Mouse (Mus musculus): ENCODE results near the gene Xpo5.
A peak's percentile ranks its signal among the peaks of the same experiment; 100 is the strongest.

The Xpo5 gene

GRCm38 (mm10) chr17:46265502-46265901 lies 62.9 kb downstream of the Xpo5 start:
- no peak for DNase-seq

GRCm38 (mm10) chr17:46265918-46266618 lies 63.5 kb downstream of the Xpo5 start:
- peak; percentile 85 for DNase-seq

DNA sequence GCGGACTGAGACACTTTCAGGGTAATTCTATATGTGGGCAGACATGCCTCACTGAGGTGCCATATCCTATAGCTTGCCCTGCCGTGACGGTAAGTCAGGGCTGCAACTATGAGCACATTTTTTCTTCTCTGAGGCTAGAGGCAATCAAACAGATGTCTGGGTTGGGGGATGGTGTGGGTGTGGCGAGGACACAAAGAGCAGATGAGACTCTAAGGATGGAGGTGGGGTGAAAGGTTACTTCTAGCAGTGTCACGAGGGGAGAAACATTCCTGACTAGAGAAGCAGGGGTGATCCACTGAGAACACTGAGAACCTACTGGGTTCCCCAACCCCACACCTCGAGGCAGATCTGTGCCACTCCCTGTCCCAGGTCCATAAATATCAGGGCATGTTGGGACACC lies 64.4 kb downstream of the Xpo5 start:
- no peak for DNase-seq

DNA sequence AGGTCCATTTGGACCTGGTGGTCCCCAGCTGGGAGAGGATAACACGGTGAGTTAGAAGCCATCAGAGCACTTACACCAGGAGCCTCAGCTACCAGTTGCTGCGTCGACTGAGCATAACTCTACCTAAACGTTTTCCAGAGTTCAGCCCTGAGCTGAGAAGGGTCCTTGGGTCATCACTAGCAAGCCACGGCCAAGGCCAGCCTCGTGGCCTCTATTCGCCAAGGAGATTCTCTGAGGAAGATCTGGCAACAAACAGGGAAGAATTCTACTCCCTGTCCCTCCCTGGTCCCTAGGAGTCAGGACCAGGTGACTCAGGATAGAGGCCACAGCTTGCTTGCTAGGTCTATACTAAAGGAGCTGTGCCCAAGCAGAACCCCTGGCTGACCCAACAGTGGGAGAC lies 64.9 kb downstream of the Xpo5 start:
- no peak for DNase-seq

GRCm38 (mm10) chr17:46268026-46268720 lies 65.6 kb downstream of the Xpo5 start:
- no peak for DNase-seq

- no peak for DNase-seq
Measured at GRCm38 (mm10) chr17:46269771-46270534, 67.4 kb downstream of the Xpo5 start.

- no peak for DNase-seq
Measured at GRCm38 (mm10) chr17:46272058-46272457, 69.5 kb downstream of the Xpo5 start.

DNA sequence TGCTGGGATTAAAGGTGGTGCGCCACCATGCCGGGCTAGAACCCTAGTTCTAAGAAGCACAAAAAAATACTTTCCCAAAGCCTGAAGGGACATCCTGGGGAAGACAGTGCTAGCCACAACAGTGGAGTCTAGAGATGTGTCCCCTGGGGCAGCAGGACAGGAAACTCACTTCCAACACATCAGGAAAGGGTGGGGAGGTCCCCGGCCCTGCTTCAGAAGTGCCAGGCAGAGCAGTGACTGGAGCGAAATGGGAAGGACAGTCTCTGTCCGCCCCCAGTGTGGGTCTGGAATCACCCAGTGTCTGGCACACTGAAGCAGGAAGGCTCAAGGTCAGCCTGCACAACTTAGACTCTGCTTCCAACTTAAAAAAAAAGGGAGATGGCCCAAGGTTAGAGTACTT lies 70.1 kb downstream of the Xpo5 start:
- no peak for DNase-seq

DNA sequence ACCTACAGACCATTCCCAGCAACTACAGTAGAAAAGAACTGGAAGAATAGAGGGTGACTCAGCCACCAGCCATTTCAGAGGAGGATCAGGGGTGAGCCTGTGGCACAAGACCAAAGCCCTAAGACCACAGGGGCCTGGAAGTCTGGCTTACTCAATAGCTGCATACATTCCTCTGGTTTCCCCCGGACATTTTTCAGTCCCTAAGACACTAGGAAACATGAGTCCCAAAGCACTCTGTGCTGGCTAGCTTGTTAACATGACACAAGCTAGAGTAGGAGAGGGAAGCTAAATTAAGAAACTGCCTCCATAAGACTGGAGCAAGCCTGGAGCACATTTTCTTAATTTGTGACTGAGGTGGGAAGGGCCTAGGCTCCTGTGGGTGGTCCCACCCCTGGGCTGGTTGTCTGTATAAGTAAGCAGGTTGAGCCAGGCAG lies 71.2 kb downstream of the Xpo5 start:
- DNase-seq = no peak

GRCm38 (mm10) chr17:46274465-46274864 lies 71.9 kb downstream of the Xpo5 start:
- DNase-seq = no peak

DNA sequence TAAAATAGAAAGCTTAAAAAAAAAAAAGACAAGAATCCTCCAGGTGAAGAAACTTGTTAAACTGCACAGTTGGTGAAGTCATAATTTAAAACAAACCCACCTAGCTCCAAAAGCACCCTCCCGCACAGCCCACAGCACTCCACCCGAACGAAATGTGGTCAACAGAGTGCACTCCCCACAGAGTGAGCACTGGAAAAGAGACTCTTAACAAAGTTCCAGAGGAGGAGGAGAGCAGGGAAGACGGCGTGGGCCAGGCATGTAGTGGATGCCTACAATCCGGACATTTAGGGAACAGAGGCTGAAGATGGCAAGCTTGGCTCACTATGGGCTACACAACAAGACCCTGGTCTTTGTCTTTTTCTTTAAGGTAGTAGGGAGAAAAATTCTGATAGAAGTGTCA lies 72.5 kb downstream of the Xpo5 start:
- no peak for DNase-seq

DNA sequence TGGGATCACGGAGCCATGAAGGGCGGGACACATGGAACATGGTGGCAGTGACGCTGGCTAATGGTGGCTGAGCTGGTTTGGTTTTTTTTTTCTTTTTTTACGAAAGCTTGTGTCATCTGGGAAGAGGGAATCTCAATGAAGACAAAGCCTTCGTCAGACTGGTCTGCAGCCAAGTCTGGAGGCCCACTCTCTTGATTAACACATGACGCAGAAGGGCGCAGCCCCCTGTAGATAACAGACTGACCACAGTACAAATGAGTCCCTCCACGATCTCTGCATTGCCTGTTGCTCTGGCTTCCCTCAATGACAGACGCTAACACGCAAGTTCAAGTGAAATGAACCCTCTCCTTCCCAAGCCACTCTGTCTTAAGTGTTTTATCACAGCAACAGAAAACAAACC lies 72.9 kb downstream of the Xpo5 start:
- DNase-seq = no peak

DNA sequence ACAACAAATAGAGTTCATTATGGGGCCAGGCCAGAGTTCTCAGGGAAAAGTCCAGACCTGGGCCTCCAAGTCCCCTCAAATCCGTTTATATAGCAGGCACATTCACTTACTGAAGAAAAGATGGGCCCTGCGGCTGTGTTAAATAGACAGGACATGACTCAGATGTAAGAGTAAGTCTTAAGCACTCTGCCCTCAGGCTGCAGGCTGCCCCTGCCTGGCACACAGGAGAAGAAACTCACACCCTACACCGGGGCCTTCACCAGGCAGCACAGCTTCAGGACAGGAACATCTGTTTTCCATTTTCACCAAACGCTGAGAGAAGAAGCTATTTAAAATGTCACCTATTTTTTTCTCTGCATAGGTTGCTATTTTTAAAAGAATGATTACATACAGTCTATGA lies 75.0 kb downstream of the Xpo5 start:
- no peak for DNase-seq

DNA sequence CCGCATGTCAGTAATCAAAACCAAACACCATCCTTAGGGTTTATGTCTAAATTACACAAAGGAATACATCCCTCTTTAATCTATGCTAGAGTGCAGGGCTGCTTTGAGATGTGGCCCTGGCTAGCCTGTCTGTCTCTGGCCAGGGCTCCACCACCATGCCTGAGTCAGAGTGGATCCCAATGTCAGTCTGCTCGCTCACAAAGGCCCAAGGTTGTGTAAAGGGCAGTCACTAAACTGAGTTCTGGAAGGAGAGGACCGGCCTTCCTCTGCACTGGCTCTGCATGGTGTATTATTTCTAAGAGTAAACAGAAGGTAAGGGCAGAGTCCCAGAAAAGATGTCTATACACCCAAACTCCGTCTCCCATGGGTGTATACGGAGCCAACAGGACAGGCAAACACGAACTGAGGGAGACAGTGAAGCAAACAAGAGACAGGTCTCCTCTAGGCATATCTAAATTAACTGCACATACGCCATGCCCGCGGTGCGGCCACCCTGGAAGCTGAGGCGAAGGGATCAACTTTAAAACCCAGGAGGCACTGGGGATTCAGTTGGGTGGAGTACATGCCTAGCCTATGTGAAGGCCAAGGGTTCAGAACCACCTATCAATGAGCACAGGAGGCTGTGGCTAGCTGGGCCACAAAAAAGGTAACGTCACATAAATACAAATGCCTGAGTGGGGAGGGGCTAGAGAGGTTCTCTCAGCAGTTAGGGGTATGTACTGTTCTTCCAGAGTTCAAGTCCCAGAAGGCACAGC lies 75.6 kb downstream of the Xpo5 start:
- no peak for DNase-seq

- peak; percentile 79 for DNase-seq
Measured at GRCm38 (mm10) chr17:46282483-46283123, 80.0 kb downstream of the Xpo5 start, which contains the start of gene Tjap1. Gene Tjap1 (minus strand): TSS chr17:46283026.

DNA sequence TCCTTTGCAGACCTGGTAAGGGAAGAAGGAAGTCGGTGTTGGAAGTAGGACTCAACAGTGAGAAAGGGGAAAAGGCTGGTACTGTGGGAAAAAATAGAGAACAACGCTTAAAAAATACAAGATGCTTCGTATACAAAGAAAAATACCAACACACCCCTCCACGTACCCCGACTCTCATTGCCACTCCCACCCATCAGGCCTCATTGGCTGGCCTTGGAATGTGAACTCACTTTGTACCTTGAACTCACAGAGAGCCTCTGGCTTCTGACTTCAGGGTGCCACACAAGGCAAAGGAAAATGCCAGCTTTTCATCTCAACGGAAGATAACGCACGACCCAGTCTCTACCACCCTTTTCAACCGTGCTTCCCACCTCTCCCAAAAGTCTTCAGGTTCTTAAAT lies 80.6 kb downstream of the Xpo5 start:
- no peak for DNase-seq

GRCm38 (mm10) chr17:46283911-46284310 lies 81.3 kb downstream of the Xpo5 start:
- DNase-seq = no peak

DNA sequence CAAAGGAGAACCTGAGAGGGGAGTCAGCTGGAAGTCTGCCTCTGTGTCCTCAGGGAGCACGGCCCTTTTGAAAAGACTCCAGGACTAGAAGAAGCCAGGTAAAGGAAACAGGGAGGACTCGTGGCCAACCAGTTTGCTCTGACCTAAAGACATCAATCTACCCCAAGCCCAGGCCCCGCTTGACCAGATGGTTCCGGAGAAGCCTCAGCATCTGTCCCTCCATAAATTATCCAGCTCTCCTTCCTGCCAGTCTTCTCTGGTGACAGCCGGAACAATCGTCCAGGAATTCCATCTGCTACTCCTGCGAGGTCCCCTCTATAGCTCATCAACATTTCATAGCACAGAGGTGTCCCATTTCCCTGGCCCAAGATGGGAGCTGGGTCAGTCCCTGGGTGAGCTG lies 82.1 kb downstream of the Xpo5 start:
- no peak for DNase-seq

DNA sequence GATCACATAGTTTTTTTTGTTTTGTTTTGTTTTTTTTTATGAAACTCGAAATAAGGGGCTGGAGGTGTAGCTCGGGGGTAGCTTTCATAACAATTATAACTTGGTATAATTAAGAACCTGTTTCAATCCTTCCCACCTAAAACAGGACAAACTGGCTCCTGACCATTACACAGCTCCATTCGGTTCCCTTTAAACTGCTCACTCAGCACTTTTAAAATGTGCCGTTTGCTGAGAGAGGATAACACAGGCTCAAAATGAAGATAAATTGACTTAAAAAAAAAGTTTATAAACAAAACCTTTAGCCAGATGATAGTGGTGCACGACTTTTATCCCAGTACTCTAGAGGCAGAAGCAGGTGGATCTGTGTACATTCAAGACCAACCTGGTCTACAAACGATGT lies 82.8 kb downstream of the Xpo5 start:
- DNase-seq = no peak

DNA sequence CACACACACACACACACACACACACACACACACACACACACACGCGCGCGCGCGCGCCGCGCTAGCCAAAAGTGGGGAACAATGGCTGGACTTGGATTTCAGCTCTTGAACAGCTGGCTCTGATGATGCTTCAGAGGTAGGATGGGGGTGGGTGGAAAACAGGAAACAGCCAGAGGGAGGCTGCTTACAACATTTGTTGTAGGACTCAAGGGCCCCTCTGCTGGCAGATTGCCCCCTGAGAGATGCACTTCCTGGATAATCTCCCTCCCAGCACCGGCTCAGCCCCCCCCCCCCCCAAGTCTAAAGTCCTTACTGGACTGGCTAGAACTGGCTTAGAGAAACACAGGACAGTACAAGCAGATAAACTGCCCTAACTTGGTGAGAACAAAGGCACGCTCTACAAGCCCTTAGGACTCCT lies 85.1 kb downstream of the Xpo5 start:
- no peak for DNase-seq

Measured in cerebellum, adult 11-12 months (tissue).